Mouse (Mus musculus) testis, adult 2 months (tissue): ENCODE measurements around the gene Trnp1. TPM values are rescaled to one million over a fixed set of nuclear protein-coding genes. Genes with fewer than 3 reads are reported as not detected.
A peak's percentile ranks its signal among the peaks of the same experiment; 100 is the strongest.

Source experiments
- H3K27ac ChIP-seq: fragments of 200-500 bp; 2 replicates; pipeline ENCODE4 v1.5.1; 2012; ENCODE audit warnings: low read depth, low read length; ENCODE audit not compliant: control insufficient read depth, insufficient read depth
- H3K27me3 ChIP-seq: fragments of 200-500 bp; 2 replicates; pipeline ENCODE4 v1.6.1; 2012; ENCODE audit warnings: mild to moderate bottlenecking, low read length, moderate library complexity; ENCODE audit not compliant: control insufficient read depth, insufficient read depth
- H3K36me3 ChIP-seq: fragments of 200-500 bp; 2 replicates; pipeline ENCODE4 v1.6.1; 2012; ENCODE audit warnings: mild to moderate bottlenecking, low read length; ENCODE audit not compliant: control insufficient read depth, insufficient read depth
- H3K4me1 ChIP-seq: fragments of 200-500 bp; 2 replicates; pipeline ENCODE4 v1.6.1; 2012; ENCODE audit warnings: low read length; ENCODE audit not compliant: control insufficient read depth, insufficient read depth
- H3K4me3 ChIP-seq: fragments of 200-500 bp; 2 replicates; pipeline ENCODE4 v1.5.1; 2012; ENCODE audit warnings: low read depth, mild to moderate bottlenecking, low read length, moderate library complexity, mixed read lengths; ENCODE audit not compliant: control insufficient read depth
- CTCF ChIP-seq: fragments of 200-500 bp; IDR thresholded peaks from 2 replicates; pipeline ENCODE4 v1.5.1; 2012; ENCODE audit warnings: low read depth, mild to moderate bottlenecking, inconsistent platforms, low read length, moderate library complexity; ENCODE audit not compliant: control insufficient read depth, insufficient read depth, insufficient replicate concordance
- POLR2A ChIP-seq: fragments of 200-500 bp; IDR thresholded peaks from 2 replicates; pipeline ENCODE4 v1.6.1; 2012; ENCODE audit warnings: low read depth, mild to moderate bottlenecking, inconsistent platforms, low read length, moderate library complexity; ENCODE audit not compliant: control insufficient read depth
- polyA plus RNA-seq: library from polyadenylated mRNA; depleted of rRNA; stranded (reverse); fragments of >200 nt; gene quantifications from 2 replicates; pipeline ENCODE4 v1.2.3, GENCODE M21; 2012

Trnp1 gene
- polyA plus RNA-seq, 1 experiment: 2.0 TPM

DNA sequence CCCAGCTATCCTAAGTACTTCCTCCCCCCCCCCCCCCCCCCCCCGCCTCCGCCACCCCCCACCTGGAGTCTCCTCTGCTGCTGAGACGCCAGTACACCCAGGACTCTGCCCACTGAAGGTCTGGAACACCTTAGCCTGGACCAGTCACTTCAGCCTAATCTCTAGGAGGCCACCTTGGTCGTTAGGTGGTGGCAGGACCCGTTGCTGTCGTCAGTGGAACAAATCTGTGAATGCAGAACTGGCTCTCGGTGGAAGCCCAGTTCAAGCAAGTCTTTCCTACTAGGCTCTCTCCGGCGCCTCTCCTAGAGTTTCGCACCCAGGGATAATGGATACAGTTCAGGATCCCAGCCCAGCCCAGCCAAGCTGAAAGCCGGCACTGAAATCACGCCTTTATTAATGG is 4.5 kb downstream of the Trnp1 start:
- peak overlapping the region; percentile 55; the same call in 1 of the 2 replicates for H3K27ac ChIP-seq
- no peaks in the 10 kb centered on the region; the same call in 1 of the 2 replicates for H3K27me3 ChIP-seq
- H3K4me1 ChIP-seq: peaks cover 18% of the 10 kb centered on the region

GRCm38 (mm10) chr4:133491800-133492199 is 6.5 kb downstream of the Trnp1 start:
- H3K27ac ChIP-seq: no peak overlapping the region

More for the DNA sequence above, 4.5 kb downstream of the Trnp1 start:
- no peaks in the 10 kb centered on the region for H3K36me3 ChIP-seq
- no peak for TF ChIP-seq CTCF
- no peak for TF ChIP-seq POLR2A
- peak overlapping the region; percentile 74 for H3K4me3 ChIP-seq

GRCm38 (mm10) chr4:133489489-133490245 is 8.7 kb downstream of the Trnp1 start:
- Histone ChIP-seq H3K27me3 (no peaks in the 10 kb centered on the region), H3K27ac (no peak overlapping the region), H3K4me3 (no peak overlapping the region), H3K4me1 (peaks cover 17% of the 10 kb centered on the region), H3K36me3 (no peaks in the 10 kb centered on the region)
- TF ChIP-seq POLR2A (no peak), CTCF (no peak)

More at GRCm38 (mm10) chr4:133491800-133492199, 6.5 kb downstream of the Trnp1 start:
- no peak for TF ChIP-seq POLR2A
- TF ChIP-seq CTCF: no peak
- no peaks in the 10 kb centered on the region for H3K27me3 ChIP-seq
- H3K4me1 ChIP-seq: peaks cover 11% of the 10 kb centered on the region
- no peaks in the 10 kb centered on the region for H3K36me3 ChIP-seq
- H3K4me3 ChIP-seq: no peak overlapping the region

DNA sequence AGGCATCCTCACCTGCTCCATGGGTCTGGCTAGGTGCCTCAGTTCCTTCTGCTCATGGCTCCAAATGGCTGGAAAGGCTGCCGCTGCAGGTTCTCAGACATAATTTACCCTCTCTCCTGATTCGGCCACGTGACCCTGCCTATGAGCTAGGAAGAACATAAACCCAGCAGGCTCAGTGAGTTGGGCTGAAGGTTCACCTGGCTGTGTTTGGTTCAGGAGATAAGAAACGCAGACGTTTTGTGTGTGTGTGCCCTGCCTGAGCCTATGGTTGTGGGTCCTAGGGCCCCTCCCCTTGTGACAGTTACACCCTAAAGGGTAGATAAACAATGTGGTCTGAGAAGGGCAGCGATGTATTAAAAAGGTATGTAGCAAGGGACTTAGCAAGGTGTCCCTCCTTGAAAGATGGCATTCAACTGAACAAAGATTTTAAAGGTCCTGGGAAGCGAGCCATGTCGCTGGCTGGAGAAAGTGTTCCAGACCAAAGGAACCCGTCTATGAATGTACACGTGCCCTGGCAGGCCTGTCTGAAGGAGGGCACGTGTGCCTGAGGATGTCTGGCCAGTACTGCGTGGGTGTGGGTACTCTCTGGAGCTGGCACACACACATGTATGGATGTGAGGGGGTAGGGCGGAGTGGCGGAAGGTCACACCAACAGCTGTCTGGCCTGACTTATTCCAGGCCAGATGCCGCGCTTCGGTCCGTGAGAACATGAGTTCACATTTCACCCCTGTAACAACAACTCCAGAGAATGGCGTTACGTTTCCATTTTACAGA is 9.5 kb downstream of the Trnp1 start:
- H3K4me3 ChIP-seq: no peak overlapping the region
- no peaks in the 10 kb centered on the region for H3K27me3 ChIP-seq
- peaks cover 23% of the 10 kb centered on the region for H3K4me1 ChIP-seq
- no peaks in the 10 kb centered on the region for H3K36me3 ChIP-seq
- TF ChIP-seq POLR2A: no peak
- TF ChIP-seq CTCF: no peak
- no peak overlapping the region for H3K27ac ChIP-seq

DNA sequence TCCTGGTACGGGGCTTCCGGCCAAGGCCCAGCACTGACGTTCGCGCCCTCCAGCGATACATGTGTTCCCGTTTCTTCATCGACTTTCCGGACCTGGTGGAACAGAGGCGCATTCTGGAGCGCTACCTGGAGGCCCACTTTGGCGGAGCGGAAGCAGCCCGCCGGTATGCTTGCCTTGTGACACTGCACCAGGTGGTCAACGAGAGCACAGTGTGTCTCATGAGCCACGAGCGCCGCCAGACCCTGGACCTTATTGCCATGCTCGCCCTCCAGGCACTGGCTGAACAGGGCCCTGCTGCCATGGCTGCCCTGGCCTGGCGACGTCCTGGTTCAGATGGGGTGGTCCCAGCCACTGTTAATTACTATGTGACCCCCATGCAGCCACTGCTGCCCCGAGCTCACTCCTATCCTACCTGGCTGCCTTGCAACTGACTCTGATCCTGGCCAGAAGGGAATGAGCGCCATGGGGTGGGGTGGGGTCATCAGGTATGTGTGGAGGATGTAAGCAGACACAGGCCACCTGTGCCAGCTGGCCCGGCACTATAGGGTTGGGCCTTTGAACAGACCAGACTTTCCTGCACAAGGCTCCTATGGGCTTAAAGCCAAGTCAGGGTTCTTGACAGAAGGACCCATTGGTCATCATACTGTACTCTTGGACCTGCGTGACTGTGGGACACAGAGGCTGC is 11.5 kb downstream of the Trnp1 start:
- Histone ChIP-seq H3K36me3 (no peaks in the 10 kb centered on the region), H3K4me3 (peak overlapping the region; percentile 16), H3K27ac (no peak overlapping the region), H3K4me1 (peaks cover 20% of the 10 kb centered on the region), H3K27me3 (no peaks in the 10 kb centered on the region)
- TF ChIP-seq POLR2A (no peak), CTCF (no peak)

DNA sequence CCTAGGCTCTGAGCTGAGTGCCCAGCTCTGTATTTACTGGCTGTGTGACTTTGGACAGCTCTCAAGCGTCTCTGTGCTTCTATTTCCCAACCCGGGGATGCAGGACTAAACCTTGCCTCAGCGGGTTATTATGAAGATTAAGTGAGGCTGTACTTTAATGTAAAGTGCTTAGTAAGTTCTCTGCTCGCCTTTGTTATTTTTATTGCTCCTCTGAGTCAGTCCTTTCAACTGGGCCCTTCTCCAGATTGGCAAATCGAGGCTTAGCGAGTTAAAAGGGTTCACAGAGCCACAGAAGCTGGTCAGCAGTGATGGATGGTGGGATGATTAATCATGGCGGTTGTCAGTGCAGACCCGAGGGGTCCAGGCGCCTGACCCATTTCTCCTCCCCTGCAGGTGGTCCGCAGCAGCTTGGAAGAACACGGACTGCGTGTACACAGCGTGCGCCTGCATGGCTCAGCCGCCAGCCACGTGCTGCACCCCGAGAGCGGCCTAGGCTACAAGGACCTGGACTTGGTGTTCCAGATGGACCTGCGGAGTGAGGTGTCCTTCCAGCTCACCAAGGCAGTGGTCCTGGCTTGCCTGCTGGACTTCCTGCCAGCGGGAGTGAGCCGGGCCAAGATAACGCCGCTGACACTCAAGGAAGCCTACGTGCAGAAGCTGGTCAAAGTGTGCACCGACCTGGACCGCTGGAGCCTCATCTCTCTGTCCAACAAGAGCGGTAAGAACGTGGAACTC is 12.5 kb downstream of the Trnp1 start:
- H3K36me3 ChIP-seq: no peaks in the 10 kb centered on the region
- H3K4me1 ChIP-seq: peaks cover 21% of the 10 kb centered on the region
- H3K27me3 ChIP-seq: no peaks in the 10 kb centered on the region
- H3K27ac ChIP-seq: no peak overlapping the region
- TF ChIP-seq CTCF (no peak), POLR2A (no peak)
- no peak overlapping the region; the same call in 1 of the 2 replicates for H3K4me3 ChIP-seq
